28 mouse cellular contexts compared by ENCODE assay signal in genomic region chr16:30923899-30924298, GRCm38 (mm10).
"Had no signal": no experiment of that assay in that cellular context is flagged by ENCODE, and none has a peak within 500 bp of the region (broad histone marks: within the 10 kb centered on the region; RNA-seq: fewer than 3 reads in every experiment).

No protein-coding gene starts in this region.

- H3K4me2 ChIP-seq: embryonic facial prominence, embryonic 12.5 days; embryonic facial prominence, embryonic 13.5 days; embryonic facial prominence, embryonic 15.5 days; forebrain, embryonic 12.5 days; forebrain, embryonic 13.5 days; forebrain, embryonic 15.5 days had no signal

- H3K4me3 ChIP-seq: embryonic facial prominence, embryonic 10.5 days; embryonic facial prominence, embryonic 12.5 days; embryonic facial prominence, embryonic 13.5 days; embryonic facial prominence, embryonic 15.5 days; erythroblast, embryonic 14.5 days; forebrain, embryonic 10.5 days; forebrain, embryonic 12.5 days; forebrain, embryonic 13.5 days; forebrain, embryonic 15.5 days; gastrocnemius, adult 2 months had no signal

- H3K9me3 ChIP-seq: forebrain, embryonic 12.5 days; forebrain, embryonic 15.5 days had no signal

- H3K27ac ChIP-seq: embryonic facial prominence, embryonic 10.5 days; embryonic facial prominence, embryonic 12.5 days; embryonic facial prominence, embryonic 13.5 days; embryonic facial prominence, embryonic 15.5 days; forebrain, embryonic 10.5 days; forebrain, embryonic 12.5 days; forebrain, embryonic 13.5 days; forebrain, embryonic 15.5 days; gastrocnemius, adult 2 months had no signal

- H3K36me3 ChIP-seq: embryonic facial prominence, embryonic 12.5 days; embryonic facial prominence, embryonic 13.5 days; embryonic facial prominence, embryonic 15.5 days; forebrain, embryonic 10.5 days; forebrain, embryonic 15.5 days had no signal

- H3K9ac ChIP-seq: embryonic facial prominence, embryonic 12.5 days; embryonic facial prominence, embryonic 13.5 days; embryonic facial prominence, embryonic 15.5 days; forebrain, embryonic 12.5 days; forebrain, embryonic 13.5 days; forebrain, embryonic 15.5 days; forebrain, postnatal 0 days had no signal

- H3K27me3 ChIP-seq: embryonic facial prominence, embryonic 12.5 days; embryonic facial prominence, embryonic 13.5 days; embryonic facial prominence, embryonic 15.5 days; forebrain, embryonic 12.5 days; forebrain, embryonic 13.5 days; forebrain, embryonic 15.5 days had no signal

- ATAC-seq: forebrain, embryonic 13.5 days; forebrain, embryonic 14.5 days; forebrain, embryonic 15.5 days; forebrain, embryonic 16.5 days; forebrain, postnatal 0 days had no signal

- DNase-seq: cerebellum, adult 18-20 months; cerebellum, adult 2 months; cerebellum, adult 8-10 months; cerebellum, adult 9-10 months; cerebellum, adult 9-11 months; cerebellum, postnatal 10 days; cerebellum, postnatal 14 days; cerebellum, postnatal 25 days; cerebellum, postnatal 36 days; embryo, embryonic 11 days; forebrain, postnatal 0 days; gastrocnemius, adult 2 months; gastrocnemius, postnatal 10 days; gastrocnemius, postnatal 14 days; gastrocnemius, postnatal 25 days; gastrocnemius, postnatal 36 days; heart, adult 18-20 months had no signal

- H3K4me1 ChIP-seq: embryonic facial prominence, embryonic 12.5 days; embryonic facial prominence, embryonic 13.5 days; embryonic facial prominence, embryonic 15.5 days; forebrain, embryonic 10.5 days; forebrain, embryonic 12.5 days; forebrain, embryonic 13.5 days; forebrain, embryonic 15.5 days had no signal
